Mouse (Mus musculus): ENCODE data around the gene Ulk4. TPM values are rescaled to one million over a fixed set of nuclear protein-coding genes. Genes with fewer than 3 reads are reported as not detected.
"Not testable (repeated sequence)": the region's sequence is repeated elsewhere in the genome, so short reads cannot be mapped to it uniquely, and the experiment has no call there.

Gene Ulk4
- polyA plus RNA-seq, 1 experiment from 2014 or later = 166 TPM

DNA sequence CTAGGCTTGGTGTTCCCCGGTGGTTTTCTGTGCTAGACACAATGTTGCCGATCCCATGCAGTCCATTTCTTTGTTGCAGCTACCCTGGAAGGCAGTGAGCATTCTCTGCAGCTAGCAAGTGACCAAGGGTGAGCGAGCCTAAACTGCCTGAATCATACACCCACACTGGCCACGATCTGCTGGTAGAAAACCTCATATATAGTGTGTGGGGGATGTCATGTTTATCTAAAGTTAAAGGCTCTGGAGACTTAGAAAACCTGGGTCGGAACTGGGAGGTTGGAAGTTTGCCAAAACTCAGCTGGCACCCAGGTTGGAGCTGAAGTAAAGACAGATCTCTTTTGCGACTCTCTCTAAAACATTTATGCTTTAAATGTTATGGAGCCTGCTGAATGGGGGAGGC lies 358.4 kb downstream of the Ulk4 start:
- H3K4me3 ChIP-seq (ENCODE audit: low read length) = no peak overlapping the region
- no peaks in the 10 kb centered on the region for H3K27me3 ChIP-seq (ENCODE audit: control insufficient read depth, insufficient read depth, low read length)
- no peak overlapping the region for H3K27ac ChIP-seq (ENCODE audit: low read depth, low read length)
- H3K9ac ChIP-seq (ENCODE audit: low read depth, low read length) = no peak overlapping the region
- no peaks in the 10 kb centered on the region for H3K9me3 ChIP-seq (ENCODE audit: control insufficient read depth, low read length)
- H3K4me2 ChIP-seq (replicated peaks; ENCODE audit: low read depth, low read length) = no peak overlapping the region
- WGBS = 19% methylated on average over 6 of the region's 6 CpGs
- no peaks in the 10 kb centered on the region for H3K36me3 ChIP-seq (ENCODE audit: control insufficient read depth, insufficient read depth, low read length)
- ATAC-seq (ENCODE audit: low FRiP score, low TSS enrichment) = peak; percentile 87
- H3K4me1 ChIP-seq (ENCODE audit: control insufficient read depth, insufficient read depth, low read length) = 0 out of 2 replicates have a peak, but pooled peaks cover 9% of the 10 kb centered on the region

DNA sequence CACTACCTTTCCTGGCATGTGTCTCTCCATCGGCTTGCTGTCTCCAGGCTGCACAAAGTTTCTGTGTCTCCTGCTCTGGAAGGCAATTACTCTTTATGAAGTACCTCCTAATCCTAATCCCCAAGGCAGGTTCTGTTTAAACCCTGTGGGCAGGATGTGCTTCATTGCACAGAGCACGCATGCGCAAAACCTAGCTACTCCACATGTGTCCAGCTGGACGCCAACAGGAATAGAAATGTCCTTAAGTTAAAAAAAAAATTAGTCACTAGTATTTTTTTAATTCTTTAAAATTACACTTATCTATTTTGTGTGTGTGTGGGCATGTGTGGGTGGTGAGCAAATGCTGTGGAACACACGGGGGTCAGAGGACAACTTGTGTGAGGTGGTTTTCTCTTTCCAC lies 358.8 kb downstream of the Ulk4 start:
- Histone ChIP-seq H3K27me3 (ENCODE audit: control insufficient read depth, insufficient read depth, low read length) (no peaks in the 10 kb centered on the region), H3K4me2 (replicated peaks; ENCODE audit: low read depth, low read length) (no peak overlapping the region), H3K4me3 (ENCODE audit: low read length) (no peak overlapping the region), H3K27ac (ENCODE audit: low read depth, low read length) (no peak overlapping the region), H3K9me3 (ENCODE audit: control insufficient read depth, low read length) (no peaks in the 10 kb centered on the region), H3K4me1 (ENCODE audit: control insufficient read depth, insufficient read depth, low read length) (0 out of 2 replicates have a peak, but pooled peaks cover 9% of the 10 kb centered on the region), H3K36me3 (ENCODE audit: control insufficient read depth, insufficient read depth, low read length) (no peaks in the 10 kb centered on the region), H3K9ac (ENCODE audit: low read depth, low read length) (no peak overlapping the region)
- 62% methylated on average over 5 of the region's 5 CpGs for WGBS
- no peak for ATAC-seq (ENCODE audit: low FRiP score, low TSS enrichment)

DNA sequence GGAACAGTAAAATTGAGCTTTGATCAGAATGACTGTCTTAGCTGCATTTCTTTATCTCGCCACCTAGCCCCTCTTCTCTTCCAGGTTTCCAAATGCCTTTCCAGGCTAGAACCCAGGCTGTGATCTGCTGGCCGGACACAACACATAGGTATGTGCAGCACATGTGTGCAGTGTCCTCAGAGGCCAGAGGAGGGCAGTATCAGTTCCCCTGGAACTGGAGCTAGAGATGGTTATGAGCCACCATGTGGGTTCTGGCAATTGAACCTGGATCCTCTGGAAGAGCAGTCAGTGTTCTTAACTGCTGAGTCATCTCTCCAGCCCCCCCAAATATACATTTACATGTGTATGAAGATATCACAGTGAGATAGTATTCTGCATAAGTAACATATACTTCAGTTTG lies 359.4 kb downstream of the Ulk4 start:
- H3K27me3 ChIP-seq (ENCODE audit: control insufficient read depth, insufficient read depth, low read length); H3K36me3 ChIP-seq (ENCODE audit: control insufficient read depth, insufficient read depth, low read length); H3K4me2 ChIP-seq (replicated peaks; ENCODE audit: low read depth, low read length); H3K4me3 ChIP-seq (ENCODE audit: low read length); H3K4me1 ChIP-seq (ENCODE audit: control insufficient read depth, insufficient read depth, low read length); ATAC-seq (ENCODE audit: low FRiP score, low TSS enrichment); H3K9me3 ChIP-seq (ENCODE audit: control insufficient read depth, low read length); H3K9ac ChIP-seq (ENCODE audit: low read depth, low read length); H3K27ac ChIP-seq (ENCODE audit: low read depth, low read length): not testable (repeated sequence)
- 98% methylated on average over 2 of the region's 2 CpGs for WGBS

GRCm38 (mm10) chr9:120914877-120915459 lies 362.0 kb downstream of the Ulk4 start:
- H3K27ac ChIP-seq (ENCODE audit: low read depth, low read length) = peak overlapping the region; percentile 53; the same call in 1 of the 2 replicates
- 84% methylated on average over 14 of the region's 14 CpGs for WGBS
- H3K9me3 ChIP-seq (ENCODE audit: control insufficient read depth, low read length) = no peaks in the 10 kb centered on the region
- no peak overlapping the region for H3K4me3 ChIP-seq (ENCODE audit: low read length)
- H3K4me2 ChIP-seq (replicated peaks; ENCODE audit: low read depth, low read length) = no peak overlapping the region
- no peaks in the 10 kb centered on the region for H3K36me3 ChIP-seq (ENCODE audit: control insufficient read depth, insufficient read depth, low read length)
- 0 out of 2 replicates have a peak, but pooled peaks cover 9% of the 10 kb centered on the region for H3K4me1 ChIP-seq (ENCODE audit: control insufficient read depth, insufficient read depth, low read length)
- no peaks in the 10 kb centered on the region for H3K27me3 ChIP-seq (ENCODE audit: control insufficient read depth, insufficient read depth, low read length)
- ATAC-seq (ENCODE audit: low FRiP score, low TSS enrichment) = no peak
- no peak overlapping the region for H3K9ac ChIP-seq (ENCODE audit: low read depth, low read length)

GRCm38 (mm10) chr9:120914429-120914828 lies 362.6 kb downstream of the Ulk4 start:
- Histone ChIP-seq H3K4me1 (ENCODE audit: control insufficient read depth, insufficient read depth, low read length) (0 out of 2 replicates have a peak, but pooled peaks cover 9% of the 10 kb centered on the region), H3K27ac (ENCODE audit: low read depth, low read length) (peak overlapping the region; percentile 53; the same call in 1 of the 2 replicates), H3K9ac (ENCODE audit: low read depth, low read length) (no peak overlapping the region)

GRCm38 (mm10) chr9:120913152-120913551 lies 363.8 kb downstream of the Ulk4 start:
- Histone ChIP-seq H3K4me1 (ENCODE audit: control insufficient read depth, insufficient read depth, low read length) (0 out of 2 replicates have a peak, but pooled peaks cover 3% of the 10 kb centered on the region), H3K27me3 (ENCODE audit: control insufficient read depth, insufficient read depth, low read length) (no peaks in the 10 kb centered on the region), H3K4me2 (replicated peaks; ENCODE audit: low read depth, low read length) (no peak overlapping the region), H3K27ac (ENCODE audit: low read depth, low read length) (no peak overlapping the region), H3K4me3 (ENCODE audit: low read length) (no peak overlapping the region), H3K36me3 (ENCODE audit: control insufficient read depth, insufficient read depth, low read length) (no peaks in the 10 kb centered on the region), H3K9ac (ENCODE audit: low read depth, low read length) (no peak overlapping the region), H3K9me3 (ENCODE audit: control insufficient read depth, low read length) (peaks cover 4% of the 10 kb centered on the region; the same call in 1 of the 2 replicates)
- WGBS = 81% methylated on average over 13 of the region's 13 CpGs
- ATAC-seq (ENCODE audit: low FRiP score, low TSS enrichment) = no peak

More at GRCm38 (mm10) chr9:120914429-120914828, 362.6 kb downstream of the Ulk4 start:
- H3K4me2 ChIP-seq (replicated peaks; ENCODE audit: low read depth, low read length) = no peak overlapping the region
- no peak for ATAC-seq (ENCODE audit: low FRiP score, low TSS enrichment)
- no peaks in the 10 kb centered on the region for H3K36me3 ChIP-seq (ENCODE audit: control insufficient read depth, insufficient read depth, low read length)
- no peaks in the 10 kb centered on the region for H3K9me3 ChIP-seq (ENCODE audit: control insufficient read depth, low read length)
- WGBS = 90% methylated on average over 4 of the region's 4 CpGs
- no peak overlapping the region for H3K4me3 ChIP-seq (ENCODE audit: low read length)
- H3K27me3 ChIP-seq (ENCODE audit: control insufficient read depth, insufficient read depth, low read length) = no peaks in the 10 kb centered on the region

GRCm38 (mm10) chr9:120908461-120908860 lies 368.5 kb downstream of the Ulk4 start:
- Histone ChIP-seq H3K27me3 (ENCODE audit: control insufficient read depth, insufficient read depth, low read length) (no peaks in the 10 kb centered on the region), H3K9me3 (ENCODE audit: control insufficient read depth, low read length) (peaks cover 4% of the 10 kb centered on the region; the same call in 1 of the 2 replicates), H3K4me3 (ENCODE audit: low read length) (no peak overlapping the region), H3K36me3 (ENCODE audit: control insufficient read depth, insufficient read depth, low read length) (no peaks in the 10 kb centered on the region), H3K4me1 (ENCODE audit: control insufficient read depth, insufficient read depth, low read length) (no peaks in the 10 kb centered on the region), H3K27ac (ENCODE audit: low read depth, low read length) (no peak overlapping the region), H3K4me2 (replicated peaks; ENCODE audit: low read depth, low read length) (no peak overlapping the region), H3K9ac (ENCODE audit: low read depth, low read length) (no peak overlapping the region)
- ATAC-seq (ENCODE audit: low FRiP score, low TSS enrichment) = no peak
- 84% methylated on average over 6 of the region's 6 CpGs for WGBS

Small RNA genes within 50 kb of the gene (microRNA-seq; reads per million reads assigned to microRNA genes)
- gene Mir7090 = not detected

Other genes starting within 250 kb of the Ulk4 start
- 10.8 and 15.4 TPM in 2 replicates for gene Trak1, start 20.3 kb upstream of the Ulk4 start, polyA plus RNA-seq (2014; fragmentation: Nextera tagmentation; extraction: Ambion mirVana)
- gene Cck, start 218.5 kb upstream of the Ulk4 start, polyA plus RNA-seq (2014; fragmentation: Nextera tagmentation; extraction: Ambion mirVana) = 4.3 and 5.0 TPM in 2 replicates